Mouse (Mus musculus) brain, adult 2 months (tissue): ENCODE measurements at regions not wholly inside any gene's neighbourhood (a gene's known extent, or its start where the extent isn't known, plus 50 kb on each side); places are given as distances from the start of the nearest gene placed in this dataset.

ENCODE experiments used
- DNase-seq: peaks from one replicate; pipeline ENCODE4 v3.0.0; 2011; ENCODE audit warnings: low read depth, low spot score

GRCm38 (mm10) chr11:85966207-85966606, 80.0 kb downstream of the Tbx4 start:
- no peak for DNase-seq

GRCm38 (mm10) chr11:85970287-85970686, 84.1 kb downstream of the Tbx4 start:
- DNase-seq = no peak

GRCm38 (mm10) chr11:85972385-85972784, 86.2 kb downstream of the Tbx4 start:
- DNase-seq = peak; percentile 81

- no peak for DNase-seq
Observed at GRCm38 (mm10) chr11:85973736-85974135, 87.5 kb downstream of the Tbx4 start.

- DNase-seq = no peak
Observed at GRCm38 (mm10) chr11:85976693-85977434, 90.6 kb downstream of the Tbx4 start.

- DNase-seq = no peak
Observed at GRCm38 (mm10) chr11:85980388-85980787, 94.2 kb downstream of the Tbx4 start.

GRCm38 (mm10) chr11:85981561-85981960, 95.3 kb downstream of the Tbx4 start:
- DNase-seq = peak; percentile 67

GRCm38 (mm10) chr11:85986338-85986737, 100.1 kb downstream of the Tbx4 start:
- DNase-seq = no peak

- no peak for DNase-seq
Observed at GRCm38 (mm10) chr11:85987181-85987580, 101.0 kb downstream of the Tbx4 start.

GRCm38 (mm10) chr11:85989536-85989935, 103.3 kb downstream of the Tbx4 start:
- DNase-seq = no peak

GRCm38 (mm10) chr11:85989940-85990493, 103.8 kb downstream of the Tbx4 start:
- no peak for DNase-seq

GRCm38 (mm10) chr11:85995318-85996095, 109.3 kb downstream of the Tbx4 start:
- DNase-seq = peak; percentile 50

GRCm38 (mm10) chr11:85996686-85997085, 110.5 kb downstream of the Tbx4 start:
- no peak for DNase-seq

GRCm38 (mm10) chr11:86003341-86003740, 117.1 kb downstream of the Tbx4 start:
- DNase-seq = no peak

- DNase-seq = no peak
Observed at GRCm38 (mm10) chr11:86005284-86005683, 119.1 kb downstream of the Tbx4 start.

- DNase-seq = no peak
Observed at GRCm38 (mm10) chr11:86005899-86006445, 119.8 kb downstream of the Tbx4 start.

- no peak for DNase-seq
Observed at GRCm38 (mm10) chr11:86006859-86007258, 120.6 kb downstream of the Tbx4 start.
